Mouse (Mus musculus): ENCODE measurements around the gene Gm17067. TPM values are rescaled to one million over a fixed set of nuclear protein-coding genes. Genes with fewer than 3 reads are reported as not detected.
"Not testable (repeated sequence)": the region's sequence is repeated elsewhere in the genome, so short reads cannot be mapped to it uniquely, and the experiment has no call there.

Gene Gm17067
- not detected in 2 replicates for polyA plus RNA-seq (2014; fragmentation: Nextera tagmentation; extraction: Ambion mirVana)

- not testable (repeated sequence) for H3K9ac ChIP-seq (replicated peaks; ENCODE audit: low read length); H3K4me2 ChIP-seq (ENCODE audit: low read length); ATAC-seq (ENCODE audit: low FRiP score, low TSS enrichment); H3K9me3 ChIP-seq (ENCODE audit: control insufficient read depth, low read length); H3K4me3 ChIP-seq (replicated peaks; ENCODE audit: low read depth, low read length); H3K36me3 ChIP-seq (ENCODE audit: control insufficient read depth, insufficient read depth, low read length); H3K4me1 ChIP-seq (ENCODE audit: control insufficient read depth, insufficient read depth, low read length); H3K27ac ChIP-seq (replicated peaks; ENCODE audit: low read depth, low read length); H3K27me3 ChIP-seq (ENCODE audit: control insufficient read depth, insufficient read depth, low read length); DNase-seq
- 89% methylated on average over 4 of the region's 4 CpGs for WGBS
Measured at GRCm38 (mm10) chr7:42726917-42727316, at the start of gene Gm17067. Gm17067 (minus strand) TSS chr7:42727017.

GRCm38 (mm10) chr7:42749836-42750235, 23.0 kb upstream of the Gm17067 start:
- DNase-seq (no peak), ATAC-seq (ENCODE audit: low FRiP score, low TSS enrichment) (no peak)
- 50% methylated on average over 20 of the region's 20 CpGs for WGBS
- Histone ChIP-seq H3K27me3 (ENCODE audit: control insufficient read depth, insufficient read depth, low read length) (no peaks in the 10 kb centered on the region), H3K36me3 (ENCODE audit: control insufficient read depth, insufficient read depth, low read length) (no peaks in the 10 kb centered on the region), H3K27ac (replicated peaks; ENCODE audit: low read depth, low read length) (no peak overlapping the region), H3K9me3 (ENCODE audit: control insufficient read depth, low read length) (0 out of 2 replicates have a peak, but pooled peaks cover 5% of the 10 kb centered on the region), H3K4me1 (ENCODE audit: control insufficient read depth, insufficient read depth, low read length) (no peaks in the 10 kb centered on the region), H3K4me2 (ENCODE audit: low read length) (no peak overlapping the region), H3K4me3 (replicated peaks; ENCODE audit: low read depth, low read length) (no peak overlapping the region), H3K9ac (replicated peaks; ENCODE audit: low read length) (no peak overlapping the region)

GRCm38 (mm10) chr7:42738536-42739210, 11.9 kb upstream of the Gm17067 start:
- no peaks in the 10 kb centered on the region for H3K27me3 ChIP-seq (ENCODE audit: control insufficient read depth, insufficient read depth, low read length)
- no peak overlapping the region for H3K4me3 ChIP-seq (replicated peaks; ENCODE audit: low read depth, low read length)
- no peaks in the 10 kb centered on the region for H3K4me1 ChIP-seq (ENCODE audit: control insufficient read depth, insufficient read depth, low read length)
- no peak overlapping the region for H3K4me2 ChIP-seq (ENCODE audit: low read length)
- no peak overlapping the region for H3K9ac ChIP-seq (replicated peaks; ENCODE audit: low read length)
- DNase-seq, result no peak
- no peaks in the 10 kb centered on the region for H3K36me3 ChIP-seq (ENCODE audit: control insufficient read depth, insufficient read depth, low read length)
- H3K9me3 ChIP-seq (ENCODE audit: control insufficient read depth, low read length), result peaks cover 21% of the 10 kb centered on the region
- ATAC-seq (ENCODE audit: low FRiP score, low TSS enrichment), result no peak
- 89% methylated on average over 10 of the region's 10 CpGs for WGBS
- no peak overlapping the region for H3K27ac ChIP-seq (replicated peaks; ENCODE audit: low read depth, low read length)

GRCm38 (mm10) chr7:42693251-42693650, 33.6 kb downstream of the Gm17067 start:
- not testable (repeated sequence) for H3K9me3 ChIP-seq (ENCODE audit: control insufficient read depth, low read length); H3K36me3 ChIP-seq (ENCODE audit: control insufficient read depth, insufficient read depth, low read length); H3K27me3 ChIP-seq (ENCODE audit: control insufficient read depth, insufficient read depth, low read length); H3K4me1 ChIP-seq (ENCODE audit: control insufficient read depth, insufficient read depth, low read length); ATAC-seq (ENCODE audit: low FRiP score, low TSS enrichment)
- peak overlapping the region; percentile 60 for H3K9ac ChIP-seq (replicated peaks; ENCODE audit: low read length)
- H3K27ac ChIP-seq (replicated peaks; ENCODE audit: low read depth, low read length), result peak overlapping the region; percentile 55; the same call in 1 of the 2 replicates
- H3K4me3 ChIP-seq (replicated peaks; ENCODE audit: low read depth, low read length), result peak overlapping the region; percentile 47
- H3K4me2 ChIP-seq (ENCODE audit: low read length), result peak overlapping the region; percentile 55
- 3% methylated on average over 4 of the region's 4 CpGs for WGBS
- peak; percentile 29 for DNase-seq

- Histone ChIP-seq H3K4me2 (ENCODE audit: low read length) (peak within 1 kb of the TSS; percentile 55), H3K27ac (replicated peaks; ENCODE audit: low read depth, low read length) (peak within 1 kb of the TSS; percentile 55), H3K4me3 (replicated peaks; ENCODE audit: low read depth, low read length) (peak within 1 kb of the TSS; percentile 47), H3K9ac (replicated peaks; ENCODE audit: low read length) (peak within 1 kb of the TSS; percentile 60)
- H3K27me3 ChIP-seq (ENCODE audit: control insufficient read depth, insufficient read depth, low read length); H3K4me1 ChIP-seq (ENCODE audit: control insufficient read depth, insufficient read depth, low read length); H3K9me3 ChIP-seq (ENCODE audit: control insufficient read depth, low read length); H3K36me3 ChIP-seq (ENCODE audit: control insufficient read depth, insufficient read depth, low read length): not testable (repeated sequence)
- WGBS, result under 1% methylated on average over 23 of the region's 23 CpGs
- peak; percentile 85 for DNase-seq
- ATAC-seq (ENCODE audit: low FRiP score, low TSS enrichment), result peak; percentile 99
Measured at GRCm38 (mm10) chr7:42692362-42693158, 34.3 kb downstream of the Gm17067 start, which contains the start of gene Zfp975. Zfp975 (minus strand) TSS chr7:42692742.

GRCm38 (mm10) chr7:42680081-42680480, 46.7 kb downstream of the Gm17067 start:
- not testable (repeated sequence) for ATAC-seq (ENCODE audit: low FRiP score, low TSS enrichment); H3K36me3 ChIP-seq (ENCODE audit: control insufficient read depth, insufficient read depth, low read length); H3K9ac ChIP-seq (replicated peaks; ENCODE audit: low read length); H3K27ac ChIP-seq (replicated peaks; ENCODE audit: low read depth, low read length); H3K4me3 ChIP-seq (replicated peaks; ENCODE audit: low read depth, low read length); DNase-seq; H3K27me3 ChIP-seq (ENCODE audit: control insufficient read depth, insufficient read depth, low read length); H3K4me2 ChIP-seq (ENCODE audit: low read length); H3K4me1 ChIP-seq (ENCODE audit: control insufficient read depth, insufficient read depth, low read length)
- 91% methylated on average over 6 of the region's 6 CpGs for WGBS
- peaks cover 17% of the 10 kb centered on the region for H3K9me3 ChIP-seq (ENCODE audit: control insufficient read depth, low read length)

GRCm38 (mm10) chr7:42679646-42680045, 47.2 kb downstream of the Gm17067 start:
- not testable (repeated sequence) for DNase-seq; H3K27me3 ChIP-seq (ENCODE audit: control insufficient read depth, insufficient read depth, low read length); H3K36me3 ChIP-seq (ENCODE audit: control insufficient read depth, insufficient read depth, low read length); H3K4me1 ChIP-seq (ENCODE audit: control insufficient read depth, insufficient read depth, low read length); H3K4me2 ChIP-seq (ENCODE audit: low read length); H3K27ac ChIP-seq (replicated peaks; ENCODE audit: low read depth, low read length); H3K9ac ChIP-seq (replicated peaks; ENCODE audit: low read length); H3K4me3 ChIP-seq (replicated peaks; ENCODE audit: low read depth, low read length); ATAC-seq (ENCODE audit: low FRiP score, low TSS enrichment)
- peaks cover 17% of the 10 kb centered on the region for H3K9me3 ChIP-seq (ENCODE audit: control insufficient read depth, low read length)

GRCm38 (mm10) chr7:42660140-42660539, 66.7 kb downstream of the Gm17067 start:
- H3K4me3 ChIP-seq (replicated peaks; ENCODE audit: low read depth, low read length); H3K27ac ChIP-seq (replicated peaks; ENCODE audit: low read depth, low read length); H3K27me3 ChIP-seq (ENCODE audit: control insufficient read depth, insufficient read depth, low read length); H3K36me3 ChIP-seq (ENCODE audit: control insufficient read depth, insufficient read depth, low read length); DNase-seq; H3K4me2 ChIP-seq (ENCODE audit: low read length); H3K9ac ChIP-seq (replicated peaks; ENCODE audit: low read length); ATAC-seq (ENCODE audit: low FRiP score, low TSS enrichment); H3K4me1 ChIP-seq (ENCODE audit: control insufficient read depth, insufficient read depth, low read length): not testable (repeated sequence)
- 77% methylated on average over 5 of the region's 5 CpGs for WGBS
- H3K9me3 ChIP-seq (ENCODE audit: control insufficient read depth, low read length), result peaks cover 41% of the 10 kb centered on the region
